Mouse (Mus musculus): ENCODE measurements around the gene F2rl2.

- TF ChIP-seq CTCF (IDR thresholded peaks at IDR 0.05; ENCODE audit: low read depth, low read length) (no peak), POLR2A (IDR thresholded peaks at IDR 0.05; ENCODE audit: extremely low read depth, insufficient read depth, low read length) (no peak)
These were observed 15.4 kb downstream of the F2rl2 start for GRCm38 (mm10) chr13:95712054-95712453.

All from liver, adult 2 months (tissue).